Mouse (Mus musculus) midbrain, embryonic 16.5 days (tissue): ENCODE results near the gene Plekho2. TPM values are rescaled to one million over a fixed set of nuclear protein-coding genes. Genes with fewer than 3 reads are reported as not detected.

Experiments
- ATAC-seq: fragments of 200-750 bp; cut with Nextera tagmentation; 2 replicates; pipeline ENCODE4 v1.8.0; 2017; ENCODE audit warnings: moderate TSS enrichment
- H3K27ac ChIP-seq: fragments of 300-500 bp; sonication (generic); 2 replicates; pipeline ENCODE4 v1.5.1; 2014; ENCODE audit warnings: mild to moderate bottlenecking, low read length, mixed read lengths
- H3K27me3 ChIP-seq: fragments of 300-500 bp; sonication (generic); 2 replicates; pipeline ENCODE4 v1.6.1; 2014; ENCODE audit warnings: low read depth, low read length, mixed read lengths; ENCODE audit not compliant: control insufficient read depth, insufficient read depth
- H3K36me3 ChIP-seq: fragments of 300-500 bp; sonication (generic); 2 replicates; pipeline ENCODE4 v1.6.1; 2014; ENCODE audit warnings: mild to moderate bottlenecking, low read length, moderate library complexity, mixed read lengths; ENCODE audit not compliant: control insufficient read depth, insufficient read depth
- H3K4me1 ChIP-seq: fragments of 300-500 bp; sonication (generic); 2 replicates; pipeline ENCODE4 v1.6.1; 2014; ENCODE audit warnings: mild to moderate bottlenecking, low read length, mixed read lengths; ENCODE audit not compliant: control insufficient read depth, insufficient read depth
- H3K4me2 ChIP-seq: fragments of 300-500 bp; sonication (generic); 2 replicates; pipeline ENCODE4 v1.6.1; 2014; ENCODE audit warnings: mild to moderate bottlenecking, low read length, mixed read lengths
- H3K4me3 ChIP-seq: fragments of 300-500 bp; sonication (generic); 2 replicates; pipeline ENCODE4 v1.5.1; 2014; ENCODE audit warnings: low read depth, mild to moderate bottlenecking, low read length, moderate library complexity, mixed read lengths
- H3K9ac ChIP-seq: fragments of 300-500 bp; sonication (generic); 2 replicates; pipeline ENCODE4 v1.6.1; 2014; ENCODE audit warnings: low read depth, low read length, mixed read lengths
- H3K9me3 ChIP-seq: fragments of 300-500 bp; sonication (generic); replicated peaks from 2 replicates; pipeline ENCODE4 v1.6.1; 2014; ENCODE audit warnings: mild to moderate bottlenecking, low read length, mixed read lengths; ENCODE audit not compliant: control insufficient read depth, poor library complexity, severe bottlenecking
- WGBS: fragments of 180-500 bp; shearing (Covaris S2); extraction: QIAGEN DNeasy Blood & Tissue Kit; methylation state at CpG from one replicate; pipeline ENCODE4 v1.1.7; 2014; 5-methylcytosine and 5-hydroxymethylcytosine counted together
- polyA plus RNA-seq: library from polyadenylated mRNA; unstranded; fragments of >200 nt; fragmentation: Nextera tagmentation; extraction: Ambion mirVana; gene quantifications from 2 replicates; pipeline ENCODE4 v1.2.1, GENCODE M21; 2015

Plekho2 gene
- polyA plus RNA-seq, 1 experiment from 2014 or later, result 3.8 TPM

GRCm38 (mm10) chr9:65576861-65577510 is 2.9 kb downstream of the Plekho2 start:
- WGBS, result 32% methylated on average over 7 of the region's 7 CpGs

GRCm38 (mm10) chr9:65575393-65576196 is 4.2 kb downstream of the Plekho2 start:
- no peaks in the 10 kb centered on the region for H3K27me3 ChIP-seq
- no peak overlapping the region for H3K9ac ChIP-seq
- no peak for ATAC-seq
- peaks cover 4% of the 10 kb centered on the region; the same call in 1 of the 2 replicates for H3K4me1 ChIP-seq
- no peaks in the 10 kb centered on the region for H3K9me3 ChIP-seq
- no peak overlapping the region for H3K27ac ChIP-seq
- H3K4me2 ChIP-seq, result no peak overlapping the region
- no peak overlapping the region for H3K4me3 ChIP-seq
- no peaks in the 10 kb centered on the region for H3K36me3 ChIP-seq
- 73% methylated on average over 8 of the region's 8 CpGs for WGBS

More at GRCm38 (mm10) chr9:65576861-65577510, 2.9 kb downstream of the Plekho2 start:
- Histone ChIP-seq H3K27me3 (no peaks in the 10 kb centered on the region), H3K9ac (no peak overlapping the region), H3K4me2 (no peak overlapping the region), H3K9me3 (no peaks in the 10 kb centered on the region), H3K4me3 (no peak overlapping the region), H3K36me3 (no peaks in the 10 kb centered on the region), H3K27ac (no peak overlapping the region), H3K4me1 (peaks cover 6% of the 10 kb centered on the region; the same call in 1 of the 2 replicates)
- no peak for ATAC-seq

GRCm38 (mm10) chr9:65574513-65575392 is 5.1 kb downstream of the Plekho2 start:
- Histone ChIP-seq H3K4me1 (0 out of 2 replicates have a peak, but pooled peaks cover 3% of the 10 kb centered on the region), H3K27me3 (no peaks in the 10 kb centered on the region), H3K36me3 (no peaks in the 10 kb centered on the region), H3K27ac (no peak overlapping the region), H3K4me2 (no peak overlapping the region), H3K4me3 (no peak overlapping the region), H3K9me3 (no peaks in the 10 kb centered on the region), H3K9ac (no peak overlapping the region)
- WGBS, result 85% methylated on average over 11 of the region's 11 CpGs
- no peak for ATAC-seq

- Histone ChIP-seq H3K36me3 (no peaks in the 10 kb centered on the region), H3K4me3 (no peak overlapping the region), H3K27me3 (no peaks in the 10 kb centered on the region), H3K9me3 (no peaks in the 10 kb centered on the region), H3K4me1 (0 out of 2 replicates have a peak, but pooled peaks cover 3% of the 10 kb centered on the region), H3K27ac (no peak overlapping the region), H3K4me2 (no peak overlapping the region), H3K9ac (no peak overlapping the region)
- ATAC-seq, result no peak
- 78% methylated on average over 6 of the region's 6 CpGs for WGBS
Observed at GRCm38 (mm10) chr9:65572837-65573236, 7.0 kb downstream of the Plekho2 start.

GRCm38 (mm10) chr9:65569491-65569971 is 10.3 kb downstream of the Plekho2 start:
- Histone ChIP-seq H3K27ac (no peak overlapping the region), H3K4me2 (no peak overlapping the region), H3K9me3 (no peaks in the 10 kb centered on the region), H3K4me3 (no peak overlapping the region), H3K4me1 (no peaks in the 10 kb centered on the region), H3K9ac (no peak overlapping the region), H3K27me3 (no peaks in the 10 kb centered on the region), H3K36me3 (no peaks in the 10 kb centered on the region)
- 84% methylated on average over 6 of the region's 6 CpGs for WGBS
- ATAC-seq, result no peak

GRCm38 (mm10) chr9:65568787-65569186 is 11.1 kb downstream of the Plekho2 start:
- Histone ChIP-seq H3K9me3 (no peaks in the 10 kb centered on the region), H3K4me3 (no peak overlapping the region), H3K4me1 (no peaks in the 10 kb centered on the region), H3K4me2 (no peak overlapping the region), H3K27me3 (no peaks in the 10 kb centered on the region), H3K9ac (no peak overlapping the region), H3K27ac (no peak overlapping the region), H3K36me3 (no peaks in the 10 kb centered on the region)
- WGBS, result 88% methylated on average over 6 of the region's 6 CpGs
- ATAC-seq, result no peak

- no peak for ATAC-seq
- Histone ChIP-seq H3K27me3 (no peaks in the 10 kb centered on the region), H3K36me3 (no peaks in the 10 kb centered on the region), H3K4me2 (no peak overlapping the region), H3K27ac (no peak overlapping the region), H3K9ac (no peak overlapping the region), H3K9me3 (no peaks in the 10 kb centered on the region), H3K4me1 (0 out of 2 replicates have a peak, but pooled peaks cover 2% of the 10 kb centered on the region), H3K4me3 (no peak overlapping the region)
- WGBS, result 98% methylated on average over 2 of the region's 2 CpGs
Observed at GRCm38 (mm10) chr9:65564698-65565097, 15.1 kb downstream of the Plekho2 start.

GRCm38 (mm10) chr9:65563073-65563472 is 16.8 kb downstream of the Plekho2 start:
- no peaks in the 10 kb centered on the region for H3K27me3 ChIP-seq
- H3K27ac ChIP-seq, result no peak overlapping the region
- WGBS, result 97% methylated on average over 5 of the region's 5 CpGs
- no peak overlapping the region for H3K4me2 ChIP-seq
- H3K36me3 ChIP-seq, result no peaks in the 10 kb centered on the region
- no peak overlapping the region for H3K4me3 ChIP-seq
- no peak overlapping the region for H3K9ac ChIP-seq
- H3K4me1 ChIP-seq, result 0 out of 2 replicates have a peak, but pooled peaks cover 2% of the 10 kb centered on the region
- no peaks in the 10 kb centered on the region for H3K9me3 ChIP-seq
- ATAC-seq, result no peak
